ENCODE assay signal across 8 mouse cellular contexts in the genomic region with DNA sequence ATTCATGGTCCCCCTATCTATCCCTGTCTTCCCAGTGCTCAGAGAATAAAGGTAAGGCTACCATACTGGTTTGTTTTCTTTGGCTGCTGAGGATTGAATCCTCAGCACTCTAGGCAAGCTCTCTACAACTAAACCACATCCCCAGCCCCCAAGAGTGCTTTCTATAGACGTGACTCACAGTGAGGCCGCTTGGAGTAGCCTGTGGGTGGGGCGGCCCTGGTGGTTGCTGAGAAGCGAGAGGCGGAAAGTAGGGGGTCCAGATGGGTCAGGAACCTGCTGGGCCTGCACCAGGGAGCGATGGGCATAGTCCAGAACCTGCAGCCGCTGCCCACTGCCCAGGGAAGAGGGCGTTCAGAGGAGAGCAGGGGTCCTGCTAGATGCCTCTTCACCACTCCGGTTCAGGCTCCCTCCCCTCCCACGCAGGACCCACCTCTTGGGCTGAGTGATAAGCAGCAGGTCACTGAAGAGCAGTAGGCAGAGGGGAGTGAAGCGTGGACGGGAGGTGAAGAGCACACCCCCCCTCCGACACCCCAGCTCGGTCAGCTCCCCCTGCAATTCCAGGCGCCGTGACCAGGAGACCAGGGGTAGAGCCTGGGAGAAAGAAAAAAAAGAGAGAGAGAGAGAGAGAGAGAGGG. TPM values are rescaled to one million over a fixed set of nuclear protein-coding genes. Genes with fewer than 3 reads are reported as not detected.
DNase-seq lines count a peak whose midpoint lies in the region; ATAC-seq lines count a peak whose summit lies in the region.

No protein-coding gene starts in this region.

- H3K4me2 ChIP-seq in forebrain, embryonic 16.5 days (ENCODE audit: low read length), result peak overlapping the region; percentile 45
- H3K4me2 ChIP-seq in limb, embryonic 15.5 days, result peak overlapping the region; percentile 24; the same call in 1 of the 2 replicates

- no peaks in the 10 kb centered on the region for H3K36me3 ChIP-seq in forebrain, embryonic 16.5 days (ENCODE audit: control insufficient read depth, insufficient read depth)
- no peaks in the 10 kb centered on the region for H3K36me3 ChIP-seq in limb, embryonic 15.5 days

- no peak overlapping the region for H3K27ac ChIP-seq in forebrain, embryonic 16.5 days (ENCODE audit: low read length)
- H3K27ac ChIP-seq in limb, embryonic 15.5 days, result no peak overlapping the region

- peak overlapping the region; percentile 38 for H3K4me3 ChIP-seq in forebrain, embryonic 16.5 days (replicated peaks; ENCODE audit: low read length)
- no peak overlapping the region; the same call in 1 of the 2 replicates for H3K4me3 ChIP-seq in limb, embryonic 15.5 days

- peak overlapping the region; percentile 45; the same call in 1 of the 2 replicates for H3K9ac ChIP-seq in forebrain, embryonic 16.5 days (replicated peaks; ENCODE audit: low read depth, low read length)
- H3K9ac ChIP-seq in limb, embryonic 15.5 days, result 0 out of 2 replicates have a peak overlapping the region, but pooled peaks have one; percentile 11

- ATAC-seq in forebrain, embryonic 16.5 days, result 0 out of 2 replicates have a peak, but pooled peaks have one; percentile 36
- no peak for ATAC-seq in limb, embryonic 15.5 days (ENCODE audit: insufficient number of reproducible peaks, low FRiP score, low TSS enrichment, low read depth)
- ATAC-seq in activated CD4-positive, CD25-positive, alpha-beta regulatory T cell, adult 4 months, result no peak

- DNase-seq in 3134 (ENCODE audit: extremely low read depth, insufficient read length, low spot score) (peak; percentile 60), 3T3-L1 (ENCODE audit: low read depth, low spot score) (peak; percentile 92)
- DNase-seq in ovary, postnatal 36 days (ENCODE audit: low spot score), result no peak
- no peak for DNase-seq in embryo, embryonic 10.5 days (ENCODE audit: low spot score)
- no peak for DNase-seq in thymus, postnatal 25 days

- no peaks in the 10 kb centered on the region for H3K9me3 ChIP-seq in forebrain, embryonic 16.5 days (ENCODE audit: control insufficient read depth, low read length)
- no peaks in the 10 kb centered on the region for H3K9me3 ChIP-seq in limb, embryonic 15.5 days

- H3K27me3 ChIP-seq in forebrain, embryonic 16.5 days (replicated peaks; ENCODE audit: control insufficient read depth, insufficient read depth, low read length), result no peaks in the 10 kb centered on the region; the same call in 1 of the 2 replicates
- H3K27me3 ChIP-seq in limb, embryonic 15.5 days, result peaks cover 23% of the 10 kb centered on the region

- 12% methylated on average over 14 of the region's 16 CpGs for WGBS in forebrain, embryonic 16.5 days
- 17% methylated on average over 14 of the region's 16 CpGs for WGBS in limb, embryonic 15.5 days

- H3K4me1 ChIP-seq in forebrain, embryonic 16.5 days (replicated peaks; ENCODE audit: control insufficient read depth, insufficient read depth, low read length), result no peaks in the 10 kb centered on the region
- peaks cover 7% of the 10 kb centered on the region for H3K4me1 ChIP-seq in limb, embryonic 15.5 days

RNA-seq across cellular contexts. Expression of gene Arhgef15, which starts 10.4 kb away (rescaled TPM):
- polyA plus RNA-seq in forebrain, embryonic 16.5 days (2015; fragmentation: Nextera tagmentation; extraction: Ambion mirVana), result 8.2 and 12.8 TPM in 2 replicates
- 7.8 and 8.8 TPM in 2 replicates for polyA plus RNA-seq in limb, embryonic 15.5 days (2015; fragmentation: Nextera tagmentation; extraction: Ambion mirVana)
- under 1 TPM; 0.10 to 0.28 TPM for polyA plus RNA-seq in activated CD4-positive, CD25-positive, alpha-beta regulatory T cell, adult 4 months (2017; shearing (Covaris generic))

RNA-seq across cellular contexts. Expression of gene Odf4, which starts 20.0 kb away (rescaled TPM):
- polyA plus RNA-seq in forebrain, embryonic 16.5 days (2015; fragmentation: Nextera tagmentation; extraction: Ambion mirVana), result 0.35 TPM in 1 of 2 replicates, not detected in the other
- not detected in 2 replicates for polyA plus RNA-seq in limb, embryonic 15.5 days (2015; fragmentation: Nextera tagmentation; extraction: Ambion mirVana)
- polyA plus RNA-seq in activated CD4-positive, CD25-positive, alpha-beta regulatory T cell, adult 4 months (2017; shearing (Covaris generic)), result not detected

RNA-seq across cellular contexts. Expression of gene Slc25a35, which starts 21.0 kb away (rescaled TPM):
- 0.86 and 1.0 TPM in 2 replicates for polyA plus RNA-seq in forebrain, embryonic 16.5 days (2015; fragmentation: Nextera tagmentation; extraction: Ambion mirVana)
- polyA plus RNA-seq in limb, embryonic 15.5 days (2015; fragmentation: Nextera tagmentation; extraction: Ambion mirVana), result 2.1 and 2.3 TPM in 2 replicates
- polyA plus RNA-seq in activated CD4-positive, CD25-positive, alpha-beta regulatory T cell, adult 4 months (2017; shearing (Covaris generic)), result 1 to 10 TPM; 7.2 to 7.6 TPM

RNA-seq across cellular contexts. Expression of gene Rangrf, which starts 28.1 kb away (rescaled TPM):
- polyA plus RNA-seq in forebrain, embryonic 16.5 days (2015; fragmentation: Nextera tagmentation; extraction: Ambion mirVana), result 28.9 and 34.5 TPM in 2 replicates
- 39.0 and 42.1 TPM in 2 replicates for polyA plus RNA-seq in limb, embryonic 15.5 days (2015; fragmentation: Nextera tagmentation; extraction: Ambion mirVana)
- polyA plus RNA-seq in activated CD4-positive, CD25-positive, alpha-beta regulatory T cell, adult 4 months (2017; shearing (Covaris generic)), result 10 to 100 TPM; 42.2 to 48.3 TPM

RNA-seq across cellular contexts. Expression of gene Rpl26, which starts 45.5 kb away (rescaled TPM):
- polyA plus RNA-seq in forebrain, embryonic 16.5 days (2015; fragmentation: Nextera tagmentation; extraction: Ambion mirVana), result 554 and 607 TPM in 2 replicates
- 838 and 986 TPM in 2 replicates for polyA plus RNA-seq in limb, embryonic 15.5 days (2015; fragmentation: Nextera tagmentation; extraction: Ambion mirVana)
- 1,000 to 10,000 TPM; 2,145 to 2,203 TPM for polyA plus RNA-seq in activated CD4-positive, CD25-positive, alpha-beta regulatory T cell, adult 4 months (2017; shearing (Covaris generic))

Comparison
In these comparisons a context has a peak if more than half of its experiments do, and no peak if none do; other contexts are left out.
1. DNase-seq: peak in 3134 (single experiment) and 3T3-L1 (single experiment); none in ovary, postnatal 36 days (single experiment), embryo, embryonic 10.5 days (single experiment) and thymus, postnatal 25 days (single experiment).